Mouse (Mus musculus) heart, embryonic 11.5 days (tissue): ENCODE results near the gene Rfx2. TPM values are rescaled to one million over a fixed set of nuclear protein-coding genes. Genes with fewer than 3 reads are reported as not detected.

ENCODE experiments used
- ATAC-seq: fragments of 200-750 bp; cut with Nextera tagmentation; replicated peaks from 2 replicates; pipeline ENCODE4 v1.8.0; 2017; ENCODE audit warnings: moderate library complexity; ENCODE audit not compliant: insufficient number of reproducible peaks, low FRiP score, low TSS enrichment
- H3K27ac ChIP-seq: fragments of 300-500 bp; sonication (generic); 2 replicates; pipeline ENCODE4 v1.5.1; 2014; ENCODE audit warnings: mild to moderate bottlenecking, low read depth, low read length
- H3K27me3 ChIP-seq: fragments of 300-500 bp; sonication (generic); 2 replicates; pipeline ENCODE4 v1.6.1; 2014; ENCODE audit warnings: mild to moderate bottlenecking, low read length, mixed read lengths; ENCODE audit not compliant: control insufficient read depth, insufficient read depth
- H3K36me3 ChIP-seq: fragments of 300-500 bp; sonication (generic); 2 replicates; pipeline ENCODE4 v1.6.1; 2014; ENCODE audit warnings: mild to moderate bottlenecking, low read length, moderate library complexity, mixed read lengths; ENCODE audit not compliant: control insufficient read depth, insufficient read depth
- H3K4me1 ChIP-seq: fragments of 300-500 bp; sonication (generic); 2 replicates; pipeline ENCODE4 v1.6.1; 2014; ENCODE audit warnings: low read length; ENCODE audit not compliant: control insufficient read depth, insufficient read depth
- H3K4me2 ChIP-seq: fragments of 300-500 bp; sonication (generic); 2 replicates; pipeline ENCODE4 v1.6.1; 2014; ENCODE audit warnings: mild to moderate bottlenecking, moderate library complexity
- H3K4me3 ChIP-seq: fragments of 300-500 bp; sonication (generic); 2 replicates; pipeline ENCODE4 v1.5.1; 2014; ENCODE audit warnings: low read depth, low read length
- H3K9ac ChIP-seq: fragments of 300-500 bp; sonication (generic); 2 replicates; pipeline ENCODE4 v1.6.1; 2014; ENCODE audit warnings: mild to moderate bottlenecking, low read depth, low read length, moderate library complexity
- H3K9me3 ChIP-seq: fragments of 300-500 bp; sonication (generic); replicated peaks from 2 replicates; pipeline ENCODE4 v1.6.1; 2016; ENCODE audit warnings: low read length; ENCODE audit not compliant: control insufficient read depth
- WGBS: fragments of 180-500 bp; shearing (Covaris S2); extraction: QIAGEN DNeasy Blood & Tissue Kit; methylation state at CpG from one replicate; pipeline ENCODE4 v1.1.7; 2014; ENCODE audit not compliant: insufficient replicate concordance; 5-methylcytosine and 5-hydroxymethylcytosine counted together
- polyA plus RNA-seq: library from polyadenylated mRNA; unstranded; fragments of >200 nt; fragmentation: Nextera tagmentation; extraction: Ambion mirVana; gene quantifications from 2 replicates; pipeline ENCODE4 v1.2.1, GENCODE M21; 2014

Rfx2 gene
- polyA plus RNA-seq, 1 experiment from 2014 or later: 3.3 TPM

DNA sequence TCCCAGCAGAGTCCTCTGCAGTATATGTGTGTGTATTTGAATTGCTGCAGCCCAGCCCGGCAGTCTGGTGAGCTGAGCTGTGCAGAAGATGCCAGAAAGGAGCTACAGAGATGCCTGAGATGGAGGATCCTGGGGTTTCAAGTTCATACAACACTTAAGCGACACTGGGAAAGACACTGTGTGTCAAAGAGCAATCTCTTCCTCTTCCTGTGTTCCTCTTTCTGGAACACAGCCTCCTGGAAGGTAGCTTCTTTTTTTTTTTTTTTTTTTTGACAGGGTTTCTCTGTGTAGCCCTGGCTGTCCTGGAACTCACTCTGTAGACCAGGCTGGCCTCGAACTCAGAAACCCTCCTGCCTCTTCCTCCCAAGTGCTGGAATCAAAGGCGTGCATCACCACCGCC, 18.0 kb upstream of the Rfx2 start:
- WGBS: 77% methylated on average over 5 of the region's 5 CpGs
- Histone ChIP-seq H3K27me3 (no peaks in the 10 kb centered on the region; the same call in 1 of the 2 replicates), H3K27ac (no peak overlapping the region), H3K4me3 (no peak overlapping the region), H3K9ac (no peak overlapping the region), H3K4me1 (no peaks in the 10 kb centered on the region), H3K36me3 (no peaks in the 10 kb centered on the region), H3K4me2 (no peak overlapping the region), H3K9me3 (no peaks in the 10 kb centered on the region)
- ATAC-seq: no peak

DNA sequence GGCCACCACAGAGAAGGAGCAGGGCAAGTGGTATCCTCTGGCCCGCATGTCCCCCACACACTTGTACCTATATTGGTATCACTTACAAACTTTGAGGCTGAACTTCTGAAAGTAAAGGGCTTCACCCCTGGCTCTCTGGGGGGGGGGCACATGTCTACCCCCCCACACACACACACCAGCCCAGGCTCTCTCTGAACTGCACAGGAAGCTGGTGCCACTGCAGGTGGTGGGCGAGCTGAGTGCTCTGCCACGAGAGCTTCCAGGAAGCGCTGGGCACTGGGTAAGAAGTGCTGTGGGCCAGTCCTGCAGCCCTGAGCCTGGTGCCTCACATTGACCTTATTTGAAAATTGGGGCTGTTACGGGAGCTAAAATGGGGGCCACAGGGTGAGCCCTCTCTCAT, 12.9 kb upstream of the Rfx2 start:
- Histone ChIP-seq H3K4me3 (no peak overlapping the region), H3K9me3 (no peaks in the 10 kb centered on the region), H3K9ac (no peak overlapping the region), H3K27me3 (no peaks in the 10 kb centered on the region; the same call in 1 of the 2 replicates), H3K27ac (no peak overlapping the region), H3K36me3 (no peaks in the 10 kb centered on the region), H3K4me2 (no peak overlapping the region), H3K4me1 (no peaks in the 10 kb centered on the region)
- WGBS: 73% methylated on average over 5 of the region's 5 CpGs
- ATAC-seq: no peak

DNA sequence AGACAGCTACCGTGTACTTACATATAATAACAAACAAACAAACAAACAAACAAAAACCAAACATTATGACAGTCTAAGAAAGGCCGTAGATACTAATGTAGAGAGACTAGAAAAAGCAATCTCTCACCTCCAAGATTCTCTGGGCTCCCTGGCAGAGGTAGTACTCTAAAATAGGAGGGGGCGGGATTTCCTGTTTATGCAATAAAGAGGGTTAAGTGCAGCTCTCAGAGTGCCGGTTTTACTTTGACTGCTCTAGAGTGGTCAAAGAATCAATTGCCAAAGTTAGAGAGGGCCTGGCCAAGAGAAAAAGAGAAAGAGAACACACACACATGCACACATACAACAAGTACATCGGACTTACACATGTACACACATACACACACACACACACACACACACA, 11.4 kb upstream of the Rfx2 start:
- no peak for ATAC-seq
- 76% methylated on average over 5 of the region's 5 CpGs for WGBS
- H3K27me3 ChIP-seq: peaks cover 4% of the 10 kb centered on the region; the same call in 1 of the 2 replicates

DNA sequence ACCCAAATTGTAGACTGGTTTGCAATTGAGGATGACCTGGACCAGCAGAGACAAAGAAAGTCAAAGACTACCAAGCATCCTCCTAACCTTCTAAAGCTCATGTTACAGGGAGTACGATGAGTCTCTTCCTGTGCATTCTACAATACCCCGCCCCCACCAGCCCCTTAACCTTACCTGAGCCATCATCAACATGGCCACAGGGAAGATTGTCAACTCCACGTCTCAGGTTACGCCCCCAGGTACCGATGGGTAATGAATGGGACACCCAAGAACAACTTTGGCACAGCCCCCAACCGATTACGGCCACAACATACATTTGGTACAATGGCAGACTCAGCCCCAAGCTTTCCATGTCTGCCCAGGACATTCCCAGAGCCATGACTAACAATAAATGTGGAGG, 9.7 kb upstream of the Rfx2 start:
- H3K4me2 ChIP-seq: no peak overlapping the region
- WGBS: 75% methylated on average over 7 of the region's 7 CpGs
- H3K9me3 ChIP-seq: no peaks in the 10 kb centered on the region
- no peaks in the 10 kb centered on the region for H3K4me1 ChIP-seq
- peaks cover 4% of the 10 kb centered on the region; the same call in 1 of the 2 replicates for H3K27me3 ChIP-seq
- no peak overlapping the region for H3K27ac ChIP-seq
- H3K4me3 ChIP-seq: no peak overlapping the region
- no peaks in the 10 kb centered on the region for H3K36me3 ChIP-seq
- no peak for ATAC-seq
- H3K9ac ChIP-seq: no peak overlapping the region

More for the DNA sequence above, 11.4 kb upstream of the Rfx2 start:
- no peak overlapping the region for H3K27ac ChIP-seq
- no peaks in the 10 kb centered on the region for H3K9me3 ChIP-seq
- H3K4me1 ChIP-seq: no peaks in the 10 kb centered on the region
- no peak overlapping the region for H3K4me2 ChIP-seq
- no peak overlapping the region for H3K9ac ChIP-seq
- H3K36me3 ChIP-seq: no peaks in the 10 kb centered on the region
- H3K4me3 ChIP-seq: no peak overlapping the region

DNA sequence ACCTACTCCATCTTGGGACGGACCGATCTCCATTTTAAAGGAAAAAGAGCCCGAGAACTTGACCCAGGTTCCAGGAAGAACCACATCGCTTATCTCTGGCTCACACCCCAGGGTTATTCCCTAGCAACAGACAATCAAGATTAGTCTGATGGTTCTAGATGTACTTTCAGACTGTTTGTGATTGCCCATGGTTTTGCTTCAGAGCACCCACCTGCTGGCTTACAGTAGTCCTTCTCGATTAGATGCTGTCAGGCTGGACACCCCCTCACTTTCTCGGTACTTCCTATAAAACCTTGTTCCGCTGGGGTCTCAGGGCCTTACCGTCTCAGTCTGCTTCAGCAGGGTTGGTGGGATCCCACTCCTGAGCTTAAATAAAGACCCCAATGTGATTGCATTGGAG, 5.5 kb upstream of the Rfx2 start:
- 82% methylated on average over 8 of the region's 8 CpGs for WGBS
- no peak overlapping the region for H3K4me3 ChIP-seq
- H3K4me2 ChIP-seq: no peak overlapping the region

DNA sequence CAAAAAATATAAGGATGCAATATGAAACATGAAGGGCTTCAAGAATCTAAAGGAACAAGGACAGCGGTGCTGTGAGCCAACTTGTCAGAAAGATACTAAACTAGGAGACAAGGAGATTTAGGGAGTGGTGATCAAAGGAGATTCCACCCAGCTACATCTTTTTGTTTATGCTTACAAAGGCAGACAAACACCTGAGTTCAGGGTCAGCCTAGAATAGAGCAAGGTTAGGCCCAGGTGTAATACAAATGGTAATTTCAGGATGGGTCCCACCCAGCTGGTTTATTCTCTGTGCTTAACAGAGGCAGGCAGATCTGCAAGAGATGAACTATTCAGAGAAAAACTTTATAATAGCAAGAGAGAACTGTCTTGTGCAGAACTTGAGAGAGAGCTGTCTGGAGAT, 2.6 kb upstream of the Rfx2 start:
- Histone ChIP-seq H3K27ac (no peak overlapping the region), H3K9me3 (no peaks in the 10 kb centered on the region), H3K4me2 (no peak overlapping the region), H3K36me3 (no peaks in the 10 kb centered on the region), H3K27me3 (peaks cover 22% of the 10 kb centered on the region), H3K4me3 (no peak overlapping the region), H3K4me1 (no peaks in the 10 kb centered on the region; the same call in 1 of the 2 replicates), H3K9ac (no peak overlapping the region)
- ATAC-seq: no peak
- 95% methylated on average over 1 of the region's 1 CpGs for WGBS

More for the DNA sequence above, 5.5 kb upstream of the Rfx2 start:
- ATAC-seq: no peak
- Histone ChIP-seq H3K4me1 (no peaks in the 10 kb centered on the region), H3K27ac (no peak overlapping the region), H3K36me3 (no peaks in the 10 kb centered on the region), H3K9me3 (no peaks in the 10 kb centered on the region), H3K27me3 (peaks cover 11% of the 10 kb centered on the region; the same call in 1 of the 2 replicates), H3K9ac (no peak overlapping the region)

DNA sequence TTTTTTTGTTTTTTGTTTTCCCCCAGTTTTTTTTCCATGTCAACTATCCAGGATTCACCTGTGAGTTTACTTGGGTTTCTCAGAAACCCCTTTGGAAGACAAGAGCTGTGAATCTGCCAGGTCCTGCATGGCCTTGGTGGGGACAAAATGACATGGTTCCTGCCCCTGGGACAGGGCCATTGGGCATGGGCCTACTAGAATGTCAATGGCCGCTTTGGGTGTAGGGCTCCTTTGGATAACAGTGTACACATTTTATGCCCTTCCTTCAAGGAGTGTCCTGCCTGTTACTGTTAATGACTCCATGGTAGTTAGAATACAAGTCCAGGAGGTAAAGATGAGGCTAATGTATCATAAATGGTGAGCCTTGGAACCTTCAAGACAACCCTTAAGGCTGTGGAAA, 2.1 kb upstream of the Rfx2 start:
- WGBS: 78% methylated on average over 1 of the region's 1 CpGs

DNA sequence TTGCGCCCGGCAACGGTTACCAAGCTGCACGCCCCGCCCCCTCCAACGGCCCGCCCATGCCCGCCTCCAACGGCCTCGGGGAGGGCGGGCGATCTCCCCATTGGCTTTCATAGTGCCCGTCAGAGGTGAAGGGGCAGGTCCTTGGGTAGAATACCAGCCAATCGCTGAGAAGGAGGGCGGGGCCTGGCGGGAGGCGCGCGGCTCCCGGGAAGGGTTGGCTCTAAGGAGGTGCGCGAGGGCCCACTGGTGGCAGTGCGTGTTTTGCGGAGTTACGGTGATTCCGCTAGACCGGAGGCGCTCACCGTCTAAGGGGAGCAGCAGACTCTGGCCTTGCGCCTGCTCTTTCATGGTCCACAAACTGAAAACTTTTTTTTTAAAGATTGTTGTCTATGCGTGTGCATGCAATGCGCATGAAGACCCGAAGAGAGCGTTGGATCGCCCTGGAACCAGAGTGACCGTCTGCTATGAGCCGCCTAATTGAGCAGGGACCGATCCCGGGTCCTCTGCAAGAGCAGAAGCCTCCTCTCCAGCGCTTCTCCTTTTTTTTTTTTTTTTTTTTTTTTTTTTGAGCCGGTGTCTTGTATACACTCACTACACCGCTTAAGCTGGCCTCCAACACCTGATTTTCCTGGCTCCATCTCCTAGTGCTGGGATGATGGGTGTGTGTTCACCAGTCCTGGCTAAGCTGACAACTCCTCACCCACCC, 451 bp upstream of the Rfx2 start:
- Histone ChIP-seq H3K27me3 (peaks cover 23% of the 10 kb centered on the region), H3K9ac (peak overlapping the region; percentile 49; the same call in 1 of the 2 replicates)
- WGBS: under 1% methylated on average over 40 of the region's 42 CpGs

More for the DNA sequence above, 2.1 kb upstream of the Rfx2 start:
- Histone ChIP-seq H3K27me3 (peaks cover 27% of the 10 kb centered on the region), H3K9me3 (no peaks in the 10 kb centered on the region), H3K4me2 (no peak overlapping the region), H3K27ac (no peak overlapping the region), H3K36me3 (no peaks in the 10 kb centered on the region), H3K4me3 (no peak overlapping the region), H3K9ac (no peak overlapping the region), H3K4me1 (no peaks in the 10 kb centered on the region; the same call in 1 of the 2 replicates)
- no peak for ATAC-seq

DNA sequence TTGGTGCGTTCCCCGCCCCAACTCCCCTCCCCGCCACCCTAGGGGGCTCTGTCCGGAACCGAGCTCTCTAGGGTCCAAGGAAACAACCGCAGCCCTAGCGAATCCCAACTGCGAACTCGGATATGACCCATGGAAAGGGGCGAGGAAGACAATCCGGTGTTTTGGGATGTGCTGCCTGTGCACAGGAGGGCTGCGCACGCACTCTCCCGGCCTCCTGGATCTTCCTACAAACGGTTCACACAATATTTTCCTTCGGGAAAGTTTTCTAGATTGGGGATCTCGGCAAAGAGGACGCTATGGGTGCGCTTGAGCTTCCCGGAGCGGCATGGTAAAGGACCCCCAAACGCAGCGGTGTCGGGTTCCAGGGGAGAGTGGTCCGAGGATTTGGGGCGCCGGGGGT, 1.0 kb downstream of the Rfx2 start:
- Histone ChIP-seq H3K4me1 (no peaks in the 10 kb centered on the region; the same call in 1 of the 2 replicates), H3K4me3 (peak overlapping the region; percentile 68), H3K9ac (peak overlapping the region; percentile 63), H3K4me2 (peak overlapping the region; percentile 87), H3K36me3 (no peaks in the 10 kb centered on the region), H3K27ac (no peak overlapping the region), H3K27me3 (peaks cover 23% of the 10 kb centered on the region), H3K9me3 (no peaks in the 10 kb centered on the region)
- no peak for ATAC-seq
- 1% methylated on average over 27 of the region's 27 CpGs for WGBS

More for the DNA sequence above, 451 bp upstream of the Rfx2 start:
- no peak overlapping the region for H3K27ac ChIP-seq
- ATAC-seq: peak; percentile 97
- H3K4me1 ChIP-seq: no peaks in the 10 kb centered on the region; the same call in 1 of the 2 replicates
- H3K4me3 ChIP-seq: peak overlapping the region; percentile 68
- H3K4me2 ChIP-seq: peak overlapping the region; percentile 87
- H3K9me3 ChIP-seq: no peaks in the 10 kb centered on the region
- H3K36me3 ChIP-seq: no peaks in the 10 kb centered on the region
